Mouse (Mus musculus): ENCODE measurements around the gene Sema6d. TPM values are rescaled to one million over a fixed set of nuclear protein-coding genes. Genes with fewer than 3 reads are reported as not detected.

The Sema6d gene
- polyA plus RNA-seq, 1 experiment from 2014 or later: 16.0 TPM

DNA sequence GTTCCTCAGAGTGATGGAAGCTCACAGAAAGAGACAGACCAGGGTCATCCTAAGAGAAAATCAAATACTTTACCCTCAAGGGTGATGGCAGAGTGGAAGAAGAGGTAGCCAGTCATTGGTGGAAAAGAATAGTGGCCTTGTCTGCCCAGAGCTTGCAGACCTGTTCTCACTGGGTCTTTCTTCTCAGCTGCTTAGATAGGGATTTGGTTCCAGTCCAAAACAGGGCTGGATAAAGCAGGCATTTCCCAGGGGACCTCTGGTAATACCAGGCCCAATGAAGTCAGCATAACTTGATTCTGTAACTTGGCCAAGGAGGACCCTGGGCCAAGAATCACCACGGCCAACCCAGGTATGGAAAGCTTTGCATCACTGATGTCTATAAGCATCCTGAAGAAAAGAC is 279.5 kb downstream of the Sema6d start:
- H3K4me2 ChIP-seq (replicated peaks; ENCODE audit: low read depth, low read length): no peak overlapping the region
- no peaks in the 10 kb centered on the region for H3K27me3 ChIP-seq (ENCODE audit: control insufficient read depth, insufficient read depth, low read length)
- WGBS: 81% methylated on average over 1 of the region's 1 CpGs
- H3K9ac ChIP-seq (replicated peaks; ENCODE audit: low read depth, low read length): no peak overlapping the region
- no peak for ATAC-seq (ENCODE audit: insufficient number of reproducible peaks, insufficient read depth, low FRiP score, low read depth)
- H3K4me3 ChIP-seq (ENCODE audit: low read depth, low read length): no peak overlapping the region
- H3K9me3 ChIP-seq (ENCODE audit: control insufficient read depth, low read depth, low read length): no peaks in the 10 kb centered on the region
- H3K27ac ChIP-seq (ENCODE audit: low read length): no peak overlapping the region; the same call in 1 of the 2 replicates
- H3K4me1 ChIP-seq (ENCODE audit: control insufficient read depth, insufficient read depth, low read length): peaks cover 9% of the 10 kb centered on the region; the same call in 1 of the 2 replicates
- H3K36me3 ChIP-seq (ENCODE audit: control insufficient read depth, insufficient read depth, low read length): no peaks in the 10 kb centered on the region

DNA sequence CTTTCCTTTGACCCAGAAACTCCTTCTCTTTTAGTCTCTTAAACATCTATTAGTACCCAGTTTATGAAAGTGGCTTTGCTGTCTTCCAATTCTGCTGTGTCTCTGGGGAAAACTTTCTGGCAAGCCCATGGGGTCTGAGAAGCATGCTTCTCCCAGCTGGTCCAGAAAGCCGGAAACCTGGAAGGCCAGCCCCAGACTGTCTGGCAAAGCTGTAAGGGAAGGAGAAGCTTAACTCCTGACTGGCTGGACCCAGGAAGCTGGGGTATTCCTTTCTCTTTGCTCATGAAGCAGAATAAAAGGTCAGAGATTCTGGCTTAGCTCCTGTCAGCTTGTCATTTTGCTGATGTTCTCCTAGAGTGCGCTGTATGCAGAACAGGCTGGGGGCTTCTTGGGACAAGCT is 280.2 kb downstream of the Sema6d start:
- Histone ChIP-seq H3K9ac (replicated peaks; ENCODE audit: low read depth, low read length) (no peak overlapping the region), H3K9me3 (ENCODE audit: control insufficient read depth, low read depth, low read length) (no peaks in the 10 kb centered on the region), H3K4me1 (ENCODE audit: control insufficient read depth, insufficient read depth, low read length) (peaks cover 9% of the 10 kb centered on the region; the same call in 1 of the 2 replicates), H3K27me3 (ENCODE audit: control insufficient read depth, insufficient read depth, low read length) (no peaks in the 10 kb centered on the region), H3K36me3 (ENCODE audit: control insufficient read depth, insufficient read depth, low read length) (no peaks in the 10 kb centered on the region), H3K4me3 (ENCODE audit: low read depth, low read length) (no peak overlapping the region), H3K27ac (ENCODE audit: low read length) (peak overlapping the region; percentile 23; the same call in 1 of the 2 replicates), H3K4me2 (replicated peaks; ENCODE audit: low read depth, low read length) (no peak overlapping the region)
- whole genome bisulfite sequencing: 55% methylated on average over 2 of the region's 2 CpGs
- ATAC-seq (ENCODE audit: insufficient number of reproducible peaks, insufficient read depth, low FRiP score, low read depth): peak; percentile 49; the same call in 1 of the 2 replicates

DNA sequence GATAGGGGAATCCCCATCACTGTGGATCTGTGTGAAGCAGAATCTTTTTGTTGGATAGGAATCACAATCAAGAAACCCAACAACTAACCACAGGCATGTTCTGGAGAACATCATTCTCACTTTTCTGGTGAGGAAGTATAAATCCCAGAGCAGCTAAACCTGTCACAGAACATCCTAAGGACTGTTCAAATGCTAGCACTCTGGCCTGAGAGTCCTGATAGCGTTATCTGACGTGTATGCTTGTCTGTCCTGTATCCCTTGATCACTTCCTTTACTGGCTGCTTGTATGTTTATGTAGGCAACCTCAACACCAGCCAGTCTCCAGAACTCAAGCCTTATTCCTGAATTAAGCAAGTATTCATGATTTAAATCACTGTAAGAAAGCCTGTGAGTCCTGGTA is 281.6 kb downstream of the Sema6d start:
- peaks cover 9% of the 10 kb centered on the region; the same call in 1 of the 2 replicates for H3K4me1 ChIP-seq (ENCODE audit: control insufficient read depth, insufficient read depth, low read length)
- H3K9ac ChIP-seq (replicated peaks; ENCODE audit: low read depth, low read length): no peak overlapping the region
- H3K9me3 ChIP-seq (ENCODE audit: control insufficient read depth, low read depth, low read length): no peaks in the 10 kb centered on the region
- no peak overlapping the region for H3K4me3 ChIP-seq (ENCODE audit: low read depth, low read length)
- H3K27me3 ChIP-seq (ENCODE audit: control insufficient read depth, insufficient read depth, low read length): no peaks in the 10 kb centered on the region
- no peak for ATAC-seq (ENCODE audit: insufficient number of reproducible peaks, insufficient read depth, low FRiP score, low read depth)
- no peak overlapping the region for H3K4me2 ChIP-seq (replicated peaks; ENCODE audit: low read depth, low read length)
- no peak overlapping the region for H3K27ac ChIP-seq (ENCODE audit: low read length)
- no peaks in the 10 kb centered on the region for H3K36me3 ChIP-seq (ENCODE audit: control insufficient read depth, insufficient read depth, low read length)
- WGBS: 60% methylated on average over 2 of the region's 2 CpGs

DNA sequence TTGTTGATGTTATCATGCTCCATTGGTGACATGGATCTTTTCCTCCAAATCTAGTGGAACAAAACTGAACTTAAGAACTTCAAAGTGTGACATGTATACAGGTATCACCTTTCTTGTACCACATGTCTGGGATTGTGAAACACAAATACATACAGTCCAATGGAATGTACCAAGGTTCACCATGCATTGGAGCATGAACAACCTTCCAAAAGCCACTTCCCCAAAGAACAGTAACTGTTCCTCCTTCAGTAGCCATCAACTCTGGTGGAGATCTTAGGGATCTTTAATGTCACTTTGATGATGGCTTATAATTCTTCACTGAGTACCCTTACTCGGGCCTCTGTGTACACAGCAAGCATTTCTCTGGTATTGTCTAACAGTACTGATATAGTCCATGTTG is 295.3 kb downstream of the Sema6d start:
- no peaks in the 10 kb centered on the region for H3K4me1 ChIP-seq (ENCODE audit: control insufficient read depth, insufficient read depth, low read length)
- H3K4me3 ChIP-seq (ENCODE audit: low read depth, low read length): no peak overlapping the region
- H3K9me3 ChIP-seq (ENCODE audit: control insufficient read depth, low read depth, low read length): no peaks in the 10 kb centered on the region
- no peak overlapping the region for H3K27ac ChIP-seq (ENCODE audit: low read length)
- H3K4me2 ChIP-seq (replicated peaks; ENCODE audit: low read depth, low read length): no peak overlapping the region
- H3K27me3 ChIP-seq (ENCODE audit: control insufficient read depth, insufficient read depth, low read length): no peaks in the 10 kb centered on the region
- 82% methylated on average over 1 of the region's 1 CpGs for WGBS
- no peak overlapping the region for H3K9ac ChIP-seq (replicated peaks; ENCODE audit: low read depth, low read length)
- H3K36me3 ChIP-seq (ENCODE audit: control insufficient read depth, insufficient read depth, low read length): no peaks in the 10 kb centered on the region
- no peak for ATAC-seq (ENCODE audit: insufficient number of reproducible peaks, insufficient read depth, low FRiP score, low read depth)

- no peak overlapping the region for H3K9ac ChIP-seq (replicated peaks; ENCODE audit: low read depth, low read length)
- no peaks in the 10 kb centered on the region for H3K4me1 ChIP-seq (ENCODE audit: control insufficient read depth, insufficient read depth, low read length)
- H3K27ac ChIP-seq (ENCODE audit: low read length): no peak overlapping the region
- H3K9me3 ChIP-seq (ENCODE audit: control insufficient read depth, low read depth, low read length): no peaks in the 10 kb centered on the region
- no peak for ATAC-seq (ENCODE audit: insufficient number of reproducible peaks, insufficient read depth, low FRiP score, low read depth)
- 56% methylated on average over 1 of the region's 1 CpGs for whole genome bisulfite sequencing
- no peaks in the 10 kb centered on the region for H3K36me3 ChIP-seq (ENCODE audit: control insufficient read depth, insufficient read depth, low read length)
- H3K4me2 ChIP-seq (replicated peaks; ENCODE audit: low read depth, low read length): no peak overlapping the region
- H3K27me3 ChIP-seq (ENCODE audit: control insufficient read depth, insufficient read depth, low read length): no peaks in the 10 kb centered on the region
- no peak overlapping the region for H3K4me3 ChIP-seq (ENCODE audit: low read depth, low read length)
These were observed 296.0 kb downstream of the Sema6d start for GRCm38 (mm10) chr2:124385722-124386121.

GRCm38 (mm10) chr2:124388269-124388668 is 298.5 kb downstream of the Sema6d start:
- Histone ChIP-seq H3K9me3 (ENCODE audit: control insufficient read depth, low read depth, low read length) (no peaks in the 10 kb centered on the region), H3K9ac (replicated peaks; ENCODE audit: low read depth, low read length) (no peak overlapping the region), H3K4me2 (replicated peaks; ENCODE audit: low read depth, low read length) (no peak overlapping the region), H3K4me3 (ENCODE audit: low read depth, low read length) (no peak overlapping the region), H3K4me1 (ENCODE audit: control insufficient read depth, insufficient read depth, low read length) (no peaks in the 10 kb centered on the region), H3K36me3 (ENCODE audit: control insufficient read depth, insufficient read depth, low read length) (no peaks in the 10 kb centered on the region), H3K27ac (ENCODE audit: low read length) (no peak overlapping the region), H3K27me3 (ENCODE audit: control insufficient read depth, insufficient read depth, low read length) (no peaks in the 10 kb centered on the region)
- no peak for ATAC-seq (ENCODE audit: insufficient number of reproducible peaks, insufficient read depth, low FRiP score, low read depth)
- WGBS: 88% methylated on average over 1 of the region's 1 CpGs

- WGBS: 89% methylated on average over 4 of the region's 4 CpGs
- Histone ChIP-seq H3K36me3 (ENCODE audit: control insufficient read depth, insufficient read depth, low read length) (no peaks in the 10 kb centered on the region), H3K27me3 (ENCODE audit: control insufficient read depth, insufficient read depth, low read length) (no peaks in the 10 kb centered on the region), H3K4me3 (ENCODE audit: low read depth, low read length) (no peak overlapping the region), H3K9ac (replicated peaks; ENCODE audit: low read depth, low read length) (no peak overlapping the region), H3K9me3 (ENCODE audit: control insufficient read depth, low read depth, low read length) (no peaks in the 10 kb centered on the region), H3K4me1 (ENCODE audit: control insufficient read depth, insufficient read depth, low read length) (no peaks in the 10 kb centered on the region), H3K27ac (ENCODE audit: low read length) (no peak overlapping the region), H3K4me2 (replicated peaks; ENCODE audit: low read depth, low read length) (no peak overlapping the region)
- no peak for ATAC-seq (ENCODE audit: insufficient number of reproducible peaks, insufficient read depth, low FRiP score, low read depth)
These were observed 307.0 kb downstream of the Sema6d start for GRCm38 (mm10) chr2:124396733-124397132.

DNA sequence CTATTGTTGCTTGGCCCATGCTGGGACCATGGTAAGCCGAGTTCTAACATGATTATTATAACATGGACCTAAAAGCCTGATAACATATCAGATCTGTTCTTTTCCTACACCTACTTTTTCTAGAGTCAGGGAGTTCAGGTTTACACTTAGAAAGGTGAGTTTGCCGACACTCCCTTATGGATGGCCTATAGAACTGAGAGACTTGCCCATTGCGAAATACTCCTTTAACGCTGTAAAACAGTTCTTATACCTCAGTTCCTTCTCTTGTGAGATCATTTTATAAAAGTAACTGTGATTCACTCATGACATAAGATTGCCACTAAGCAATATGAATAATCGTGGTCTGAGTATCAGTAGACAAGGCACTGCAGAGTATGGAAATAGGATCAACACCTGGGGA is 307.5 kb downstream of the Sema6d start:
- ATAC-seq (ENCODE audit: insufficient number of reproducible peaks, insufficient read depth, low FRiP score, low read depth): no peak
- 94% methylated on average over 5 of the region's 5 CpGs for WGBS
- Histone ChIP-seq H3K9ac (replicated peaks; ENCODE audit: low read depth, low read length) (no peak overlapping the region), H3K27ac (ENCODE audit: low read length) (no peak overlapping the region), H3K4me1 (ENCODE audit: control insufficient read depth, insufficient read depth, low read length) (no peaks in the 10 kb centered on the region), H3K9me3 (ENCODE audit: control insufficient read depth, low read depth, low read length) (no peaks in the 10 kb centered on the region), H3K4me3 (ENCODE audit: low read depth, low read length) (no peak overlapping the region), H3K4me2 (replicated peaks; ENCODE audit: low read depth, low read length) (no peak overlapping the region), H3K27me3 (ENCODE audit: control insufficient read depth, insufficient read depth, low read length) (no peaks in the 10 kb centered on the region), H3K36me3 (ENCODE audit: control insufficient read depth, insufficient read depth, low read length) (no peaks in the 10 kb centered on the region)

GRCm38 (mm10) chr2:124399611-124400010 is 309.8 kb downstream of the Sema6d start:
- no peaks in the 10 kb centered on the region for H3K4me1 ChIP-seq (ENCODE audit: control insufficient read depth, insufficient read depth, low read length)
- no peak overlapping the region for H3K27ac ChIP-seq (ENCODE audit: low read length)
- no peak for ATAC-seq (ENCODE audit: insufficient number of reproducible peaks, insufficient read depth, low FRiP score, low read depth)
- no peaks in the 10 kb centered on the region for H3K36me3 ChIP-seq (ENCODE audit: control insufficient read depth, insufficient read depth, low read length)
- no peak overlapping the region for H3K4me2 ChIP-seq (replicated peaks; ENCODE audit: low read depth, low read length)
- WGBS: 76% methylated on average over 2 of the region's 2 CpGs
- no peak overlapping the region for H3K9ac ChIP-seq (replicated peaks; ENCODE audit: low read depth, low read length)
- no peaks in the 10 kb centered on the region for H3K9me3 ChIP-seq (ENCODE audit: control insufficient read depth, low read depth, low read length)
- no peak overlapping the region for H3K4me3 ChIP-seq (ENCODE audit: low read depth, low read length)
- H3K27me3 ChIP-seq (ENCODE audit: control insufficient read depth, insufficient read depth, low read length): no peaks in the 10 kb centered on the region
